Mouse (Mus musculus) embryonic fibroblast, embryonic 13.5 days (primary cell): ENCODE measurements at regions not wholly inside any gene's neighbourhood (a gene's known extent, or its start where the extent isn't known, plus 50 kb on each side); places are given as distances from the start of the nearest gene placed in this dataset.

ENCODE experiments used
- H3K27ac ChIP-seq: 2 replicates; pipeline ENCODE4 v1.5.1; 2012; ENCODE audit warnings: low read length, control low read depth, inconsistent platforms; ENCODE audit not compliant: insufficient read depth
- H3K4me1 ChIP-seq: 2 replicates; pipeline ENCODE4 v1.6.1; 2011; ENCODE audit warnings: low read length; ENCODE audit not compliant: control insufficient read depth, insufficient read depth
- H3K4me3 ChIP-seq: 2 replicates; pipeline ENCODE4 v1.5.1; 2011; ENCODE audit warnings: mild to moderate bottlenecking, control low read depth, low read length; ENCODE audit not compliant: insufficient read depth
- CTCF ChIP-seq: IDR thresholded peaks from 2 replicates; pipeline ENCODE4 v1.5.1; 2011; ENCODE audit warnings: mild to moderate bottlenecking, control low read depth, low read length, moderate library complexity, borderline replicate concordance; ENCODE audit not compliant: insufficient read depth
- POLR2A ChIP-seq: IDR thresholded peaks from 2 replicates; pipeline ENCODE4 v1.6.1; 2011; ENCODE audit warnings: low read depth, mild to moderate bottlenecking, control low read depth, low read length, moderate library complexity

- Histone ChIP-seq H3K4me3 (no peak overlapping the region), H3K27ac (no peak overlapping the region), H3K4me1 (no peaks in the 10 kb centered on the region)
- no peak for TF ChIP-seq POLR2A
- no peak for TF ChIP-seq CTCF
Measured at GRCm38 (mm10) chr4:81743978-81744628, 301.5 kb upstream of the Mpdz start.

- Histone ChIP-seq H3K4me1 (no peaks in the 10 kb centered on the region), H3K27ac (no peak overlapping the region), H3K4me3 (no peak overlapping the region)
- TF ChIP-seq POLR2A (no peak), CTCF (no peak)
Measured at GRCm38 (mm10) chr4:81742536-81743459, 300.2 kb upstream of the Mpdz start.

GRCm38 (mm10) chr4:81734391-81734790 lies 291.8 kb upstream of the Mpdz start:
- Histone ChIP-seq H3K27ac (no peak overlapping the region), H3K4me1 (no peaks in the 10 kb centered on the region), H3K4me3 (no peak overlapping the region)
- TF ChIP-seq CTCF (no peak), POLR2A (no peak)

- no peak overlapping the region for H3K4me3 ChIP-seq
- TF ChIP-seq POLR2A (no peak), CTCF (no peak)
- H3K27ac ChIP-seq = no peak overlapping the region
- H3K4me1 ChIP-seq = no peaks in the 10 kb centered on the region
Measured at GRCm38 (mm10) chr4:81730386-81730785, 287.8 kb upstream of the Mpdz start.

- TF ChIP-seq POLR2A (no peak), CTCF (no peak)
- Histone ChIP-seq H3K27ac (no peak overlapping the region), H3K4me1 (no peaks in the 10 kb centered on the region), H3K4me3 (no peak overlapping the region)
Measured at GRCm38 (mm10) chr4:81728961-81729360, 286.3 kb upstream of the Mpdz start.

- Histone ChIP-seq H3K27ac (no peak overlapping the region), H3K4me1 (no peaks in the 10 kb centered on the region), H3K4me3 (no peak overlapping the region)
- no peak for TF ChIP-seq CTCF
- no peak for TF ChIP-seq POLR2A
Measured at GRCm38 (mm10) chr4:81727735-81728581, 285.3 kb upstream of the Mpdz start.

GRCm38 (mm10) chr4:81726761-81727723 lies 284.4 kb upstream of the Mpdz start:
- TF ChIP-seq POLR2A (no peak), CTCF (no peak)
- Histone ChIP-seq H3K4me1 (no peaks in the 10 kb centered on the region), H3K27ac (no peak overlapping the region), H3K4me3 (no peak overlapping the region)

- Histone ChIP-seq H3K4me3 (no peak overlapping the region), H3K27ac (no peak overlapping the region), H3K4me1 (no peaks in the 10 kb centered on the region)
- TF ChIP-seq POLR2A = no peak
- no peak for TF ChIP-seq CTCF
Measured at GRCm38 (mm10) chr4:81724751-81725150, 282.1 kb upstream of the Mpdz start.

GRCm38 (mm10) chr4:81712378-81712777 lies 269.8 kb upstream of the Mpdz start:
- TF ChIP-seq POLR2A = no peak
- TF ChIP-seq CTCF = no peak
- H3K27ac ChIP-seq = no peak overlapping the region
- no peaks in the 10 kb centered on the region for H3K4me1 ChIP-seq
- H3K4me3 ChIP-seq = no peak overlapping the region
